Mouse (Mus musculus): ENCODE measurements around the gene Gzmn.

DNA sequence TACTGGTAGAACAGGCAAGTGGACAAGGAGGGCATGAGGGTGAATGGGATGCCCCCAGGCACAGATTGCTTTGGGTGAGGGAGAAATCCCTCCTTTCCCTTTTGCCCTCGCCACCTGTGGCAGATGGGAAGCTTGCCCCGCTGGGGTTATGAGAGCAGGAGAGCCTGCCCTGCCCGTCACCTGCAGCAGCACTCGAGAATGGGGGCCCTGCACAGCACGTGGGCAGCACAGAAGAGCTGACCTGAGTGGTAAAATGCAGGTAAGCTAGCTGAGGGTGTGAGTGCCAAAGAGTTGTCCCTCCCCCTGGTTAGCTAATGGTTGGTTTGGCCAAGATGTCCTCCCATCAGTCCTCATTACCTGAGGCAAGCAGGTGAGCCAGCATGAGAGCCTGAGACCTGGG is 12.1 kb upstream of the Gzmn start:
- TF ChIP-seq CTCF (conservative IDR thresholded peaks at IDR 0.05; ENCODE audit: low read length) (no peak), NANOG (IDR thresholded peaks at IDR 0.05; ENCODE audit: borderline replicate concordance, low read length) (no peak), POU5F1 (IDR thresholded peaks at IDR 0.05; ENCODE audit: borderline replicate concordance, low read length) (no peak)

All from E14TG2a.4 (cell line).